Mouse (Mus musculus) megakaryocyte progenitor cell, adult 5-6 weeks (primary cell): ENCODE results near the gene Syndig1. TPM values are rescaled to one million over a fixed set of nuclear protein-coding genes. Genes with fewer than 3 reads are reported as not detected.

Experiments
- total RNA-seq, 2 experiments: library from RNA; stranded (forward) in 1 of 2; stranded (reverse) in 1 of 2; fragments of 157-497, 149-512 nt in 1 of 2; fragments of 200-1000 nt in 1 of 2; gene quantifications; 2 replicates each; pipeline versions ENCODE4 v1.2.3 to v1.2.4; 2015 to 2017

Syndig1 gene
- total RNA-seq, 2 experiments from 2014 or later: not detected

Other genes starting within 250 kb of the Syndig1 start
- not detected in 2 replicates for gene C530025M09Rik, start 2.0 kb downstream of the Syndig1 start, total RNA-seq (2015)
- gene C530025M09Rik, start 2.0 kb downstream of the Syndig1 start, total RNA-seq (2017): not detected in 2 replicates